In genomic region chr4:8929346-8929745, GRCm38 (mm10) we compare ENCODE assay signal across 13 mouse cellular contexts.
DNase-seq lines count a peak whose midpoint lies in the region; ATAC-seq and TF ChIP-seq lines count a peak whose summit lies in the region.
"Had no signal": no experiment of that assay in that cellular context is flagged by ENCODE, and none has a peak within 500 bp of the region (broad histone marks: within the 10 kb centered on the region; RNA-seq: fewer than 3 reads in every experiment).

No protein-coding gene starts in this region.

- no peaks in the 10 kb centered on the region for H3K36me3 ChIP-seq in forebrain, embryonic 14.5 days (ENCODE audit: control insufficient read depth, insufficient read depth, low read length)
- H3K36me3 ChIP-seq in forebrain, embryonic 10.5 days (replicated peaks), result no peaks in the 10 kb centered on the region
- H3K36me3 ChIP-seq in liver, adult 2 months (ENCODE audit: control insufficient read depth, insufficient read depth, low read length), result no peaks in the 10 kb centered on the region
- H3K36me3 ChIP-seq in stomach, embryonic 15.5 days, result no peaks in the 10 kb centered on the region

- 63% methylated on average over 4 of the region's 4 CpGs for WGBS in forebrain, embryonic 14.5 days
- WGBS in forebrain, embryonic 10.5 days, result 87% methylated on average over 4 of the region's 4 CpGs
- WGBS in liver, adult 2 months, result 87% methylated on average over 4 of the region's 4 CpGs
- WGBS in stomach, embryonic 15.5 days, result 71% methylated on average over 4 of the region's 4 CpGs

- peaks cover 7% of the 10 kb centered on the region; the same call in 1 of the 2 replicates for H3K4me1 ChIP-seq in forebrain, embryonic 14.5 days (ENCODE audit: control insufficient read depth, insufficient read depth, low read length)
- peaks cover 13% of the 10 kb centered on the region for H3K4me1 ChIP-seq in forebrain, embryonic 10.5 days
- H3K4me1 ChIP-seq in liver, adult 2 months (ENCODE audit: control insufficient read depth, insufficient read depth, low read length), result peaks cover 2% of the 10 kb centered on the region; the same call in 1 of the 2 replicates
- no peaks in the 10 kb centered on the region for H3K4me1 ChIP-seq in stomach, embryonic 15.5 days

- no peak for TF ChIP-seq POLR2A in liver, adult 2 months (IDR thresholded peaks at IDR 0.05; ENCODE audit: extremely low read depth, insufficient read depth, low read length)

- H3K4me2 ChIP-seq in forebrain, embryonic 14.5 days (ENCODE audit: low read length), result no peak overlapping the region
- H3K4me2 ChIP-seq in stomach, embryonic 15.5 days, result peak overlapping the region; percentile 45

- TF ChIP-seq CTCF in liver, adult 2 months (IDR thresholded peaks at IDR 0.05; ENCODE audit: low read depth, low read length), result no peak

- H3K9me3 ChIP-seq in forebrain, embryonic 14.5 days (replicated peaks; ENCODE audit: control insufficient read depth, low read length), result no peaks in the 10 kb centered on the region
- H3K9me3 ChIP-seq in forebrain, embryonic 10.5 days, result 0 out of 2 replicates have a peak, but pooled peaks cover 3% of the 10 kb centered on the region
- H3K9me3 ChIP-seq in stomach, embryonic 15.5 days, result no peaks in the 10 kb centered on the region

- no peaks in the 10 kb centered on the region for H3K79me2 ChIP-seq in liver, adult 2 months (ENCODE audit: control insufficient read depth, insufficient read depth, low read length)

- ATAC-seq in forebrain, embryonic 14.5 days, result no peak
- no peak for ATAC-seq in stomach, embryonic 15.5 days (ENCODE audit: insufficient read depth, low FRiP score, low read depth)

- no peak overlapping the region for H3K27ac ChIP-seq in forebrain, embryonic 14.5 days (ENCODE audit: low read depth, low read length)
- H3K27ac ChIP-seq in forebrain, embryonic 10.5 days, result no peak overlapping the region
- no peak overlapping the region for H3K27ac ChIP-seq in liver, adult 2 months (replicated peaks; ENCODE audit: insufficient read depth, low read depth, low read length)
- H3K27ac ChIP-seq in stomach, embryonic 15.5 days, result no peak overlapping the region
- H3K27ac ChIP-seq: liver, embryonic 14.5 days had no signal

- no peaks in the 10 kb centered on the region for H3K27me3 ChIP-seq in forebrain, embryonic 14.5 days (replicated peaks; ENCODE audit: control insufficient read depth, insufficient read depth, low read length)
- no peaks in the 10 kb centered on the region for H3K27me3 ChIP-seq in forebrain, embryonic 10.5 days (ENCODE audit: poor library complexity, severe bottlenecking)
- no peaks in the 10 kb centered on the region for H3K27me3 ChIP-seq in liver, adult 2 months (ENCODE audit: control insufficient read depth, insufficient read depth, low read length)
- no peaks in the 10 kb centered on the region for H3K27me3 ChIP-seq in stomach, embryonic 15.5 days (replicated peaks)

- no peak overlapping the region for H3K4me3 ChIP-seq in forebrain, embryonic 14.5 days (ENCODE audit: low read depth, low read length)
- no peak overlapping the region for H3K4me3 ChIP-seq in forebrain, embryonic 10.5 days
- peak overlapping the region; percentile 47; the same call in 1 of the 2 replicates for H3K4me3 ChIP-seq in liver, adult 2 months (ENCODE audit: insufficient read depth, low read depth, low read length)
- 0 out of 2 replicates have a peak overlapping the region, but pooled peaks have one; percentile 5 for H3K4me3 ChIP-seq in stomach, embryonic 15.5 days (replicated peaks)

- peak; percentile 53 for DNase-seq in forebrain, embryonic 14.5 days (ENCODE audit: low spot score)
- no peak for DNase-seq in forebrain, embryonic 10.5 days (ENCODE audit: extremely low spot score, low spot score)
- no peak for DNase-seq in liver, adult 2 months (ENCODE audit: extremely low read depth, low read depth, low spot score)
- DNase-seq in liver, result no peak
- peak; percentile 83 for DNase-seq in cerebellum, postnatal 14 days
- no peak for DNase-seq in natural killer cell, adult 2 months (ENCODE audit: low spot score in 2 of 2)
- DNase-seq in adrenal gland, postnatal 25 days, result no peak
- DNase-seq: heart, postnatal 36 days; kidney, adult 2 months; retina, postnatal 1 day; thymus, postnatal 36 days had no signal

- no peak overlapping the region for H3K9ac ChIP-seq in forebrain, embryonic 14.5 days (ENCODE audit: low read length)
- no peak overlapping the region for H3K9ac ChIP-seq in liver, adult 2 months (ENCODE audit: low read depth, low read length)
- H3K9ac ChIP-seq in stomach, embryonic 15.5 days, result no peak overlapping the region
- H3K9ac ChIP-seq: liver, embryonic 14.5 days had no signal

Comparison
In these comparisons a context has a peak if more than half of its experiments do, and no peak if none do; other contexts are left out.
1. DNase-seq: peak in forebrain, embryonic 14.5 days (single experiment) and cerebellum, postnatal 14 days (2 of 2); none in forebrain, embryonic 10.5 days (single experiment), liver, adult 2 months (single experiment), liver (single experiment), natural killer cell, adult 2 months (0 of 2) and adrenal gland, postnatal 25 days (single experiment).
2. H3K4me3 ChIP-seq: peak in liver, adult 2 months (single experiment) and stomach, embryonic 15.5 days (single experiment); none in forebrain, embryonic 14.5 days (single experiment) and forebrain, embryonic 10.5 days (single experiment).